Mouse (Mus musculus) c-Kit-positive CD71-positive TER-119-negative erythroid progenitor cells, embryonic 14.5 days (primary cell): ENCODE results near the gene Gm17374.
"Not testable (repeated sequence)": the region's sequence is repeated elsewhere in the genome, so short reads cannot be mapped to it uniquely, and the experiment has no call there.

ENCODE experiments used
- DNase-seq: peaks from one replicate; pipeline ENCODE4 v3.0.0-alpha.2; 2013; ENCODE audit warnings: low read depth

The Gm17374 gene

GRCm38 (mm10) chr2:140151743-140152142, at the start of gene Gm17374:
Gene Gm17374 (plus strand): TSS chr2:140152043.
- DNase-seq = not testable (repeated sequence)

GRCm38 (mm10) chr2:140104951-140105350, 46.9 kb upstream of the Gm17374 start:
- no peak for DNase-seq

- DNase-seq = no peak
Observed at GRCm38 (mm10) chr2:140107641-140108040, 44.2 kb upstream of the Gm17374 start.

DNA sequence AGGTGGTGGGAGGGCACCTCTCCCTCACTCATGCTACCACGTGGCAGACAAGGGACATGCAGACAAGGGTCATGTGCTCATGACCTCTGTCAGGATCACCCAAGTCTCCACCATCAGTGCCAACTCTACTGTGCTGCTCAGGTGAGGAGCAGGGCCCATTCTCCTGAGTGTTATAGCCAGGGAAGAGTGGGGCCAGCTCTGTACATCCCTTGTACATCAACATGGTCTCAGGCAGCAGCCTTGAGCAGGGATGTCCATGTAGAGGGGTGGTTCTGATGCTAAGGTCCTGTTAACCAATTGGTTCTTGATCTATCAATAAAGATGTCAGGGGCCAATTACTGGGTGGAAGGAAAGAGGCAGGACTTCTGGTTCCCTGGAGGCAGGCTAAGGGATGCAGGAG, 42.9 kb upstream of the Gm17374 start:
- no peak for DNase-seq

- no peak for DNase-seq
Observed at GRCm38 (mm10) chr2:140113851-140114250, 38.0 kb upstream of the Gm17374 start.

DNA sequence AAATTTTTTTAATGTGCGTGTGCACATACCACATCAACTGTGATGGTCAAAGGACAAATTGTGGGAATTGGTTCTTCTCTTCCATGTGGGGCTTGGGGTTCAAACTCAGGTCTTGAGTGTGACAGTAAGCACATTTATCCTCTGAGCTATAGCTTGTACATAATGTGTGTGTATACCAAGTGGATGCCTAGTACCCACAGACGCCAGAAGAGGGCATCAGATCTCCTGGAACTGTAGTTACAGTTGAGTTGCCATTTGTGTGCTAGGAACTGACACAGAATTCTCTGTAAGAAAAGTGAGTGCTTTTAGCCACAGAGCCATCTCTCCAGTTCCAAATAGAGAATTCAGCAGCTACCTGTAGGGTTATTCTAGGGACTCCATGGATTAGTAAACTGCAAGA, 26.3 kb upstream of the Gm17374 start:
- peak; percentile 13 for DNase-seq

DNA sequence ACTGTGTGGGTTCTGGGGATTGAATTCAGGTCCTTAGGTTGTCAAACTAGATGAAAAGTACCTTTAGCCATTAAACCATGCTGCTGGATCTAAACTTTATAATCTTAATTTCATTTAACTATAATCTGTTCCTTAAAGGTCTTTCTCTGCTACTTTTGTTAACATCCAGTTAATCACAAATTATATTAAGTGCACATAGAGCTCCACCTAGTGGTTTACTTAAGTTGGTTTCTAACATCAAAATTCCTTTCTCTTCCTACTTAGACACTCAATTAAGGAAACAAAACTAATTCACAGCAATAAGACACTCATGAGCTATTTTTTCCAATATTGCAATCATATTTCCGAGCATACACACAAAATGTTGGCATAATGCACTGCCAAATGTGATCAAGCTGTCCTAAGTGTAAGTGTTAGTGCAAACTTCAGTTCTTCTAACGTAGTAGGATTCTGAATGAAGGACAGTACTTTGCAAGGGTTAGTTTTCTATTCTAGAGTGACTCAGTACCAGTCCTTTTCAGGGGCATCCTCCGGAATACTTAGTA, 7.4 kb downstream of the Gm17374 start:
- DNase-seq = peak; percentile 29

DNA sequence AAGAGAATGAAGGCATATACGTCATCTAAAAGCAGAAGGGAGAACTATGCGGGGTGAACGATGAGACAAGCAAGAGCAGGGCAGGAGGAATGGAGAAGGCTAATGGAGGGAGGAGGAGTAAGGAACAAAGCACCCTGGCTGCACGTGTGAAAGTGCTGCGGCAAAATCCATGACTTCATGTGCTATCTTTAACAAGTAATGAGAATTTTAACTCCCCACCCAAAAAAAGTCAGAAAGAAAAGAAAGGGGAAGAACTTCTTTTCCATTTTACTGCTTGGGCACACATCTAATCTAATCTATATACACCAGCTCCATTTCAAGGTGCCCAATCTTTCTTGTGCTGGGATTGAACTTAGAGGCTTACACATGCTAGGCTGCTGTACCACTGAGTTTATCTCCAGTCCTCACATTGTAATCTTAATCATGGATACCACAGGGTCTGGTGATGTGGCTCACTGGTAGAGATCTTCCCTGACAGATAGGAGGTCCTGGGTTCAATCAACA, 11.6 kb downstream of the Gm17374 start:
- peak; percentile 79 for DNase-seq

- no peak for DNase-seq
Observed at GRCm38 (mm10) chr2:140169057-140169456, 17.2 kb downstream of the Gm17374 start.

GRCm38 (mm10) chr2:140170127-140170802, 18.4 kb downstream of the Gm17374 start, which contains the start of the genes Esf1 and Ndufaf5:
Gene Esf1 (minus strand): TSS chr2:140170564.
Gene Ndufaf5 (plus strand): TSS chr2:140170649.
- DNase-seq = peak; percentile 97

DNA sequence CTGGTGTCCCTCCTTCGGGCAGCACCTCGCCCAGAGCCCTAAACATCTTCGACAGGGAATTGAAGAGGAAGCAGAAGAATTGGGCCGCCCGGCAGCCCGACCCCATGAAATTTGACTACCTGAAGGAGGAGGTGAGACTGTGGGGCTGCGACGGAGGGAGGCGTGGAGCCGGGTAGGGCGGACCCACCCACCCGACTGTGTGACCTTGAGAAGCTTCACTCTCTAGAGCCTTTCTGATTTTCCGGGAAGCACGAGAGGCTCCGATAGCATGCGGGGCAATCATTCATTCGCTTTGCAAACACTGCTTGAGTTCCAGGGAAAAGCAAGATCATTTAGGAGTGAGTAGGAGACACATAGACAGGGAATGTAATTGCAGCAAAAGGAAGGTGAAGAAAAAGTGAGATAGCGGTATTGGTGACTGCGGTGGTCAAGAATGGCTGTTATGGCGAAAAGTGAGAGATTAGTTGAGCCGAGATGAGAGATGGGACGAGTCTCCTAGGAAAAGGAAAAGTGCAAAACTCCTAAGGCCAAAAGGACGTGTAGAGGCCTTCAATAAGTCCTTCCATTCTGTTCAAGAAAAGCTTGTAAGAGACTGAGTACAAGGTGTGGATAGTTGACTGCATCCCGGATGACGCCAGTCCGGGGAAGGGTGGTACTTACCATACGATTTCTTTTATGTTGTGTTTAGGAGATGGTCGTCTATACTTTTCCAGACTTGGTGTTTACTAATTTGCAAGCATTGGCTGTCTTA, 19.1 kb downstream of the Gm17374 start:
- peak; percentile 8 for DNase-seq

GRCm38 (mm10) chr2:140185685-140186210, 33.9 kb downstream of the Gm17374 start:
- not testable (repeated sequence) for DNase-seq

DNA sequence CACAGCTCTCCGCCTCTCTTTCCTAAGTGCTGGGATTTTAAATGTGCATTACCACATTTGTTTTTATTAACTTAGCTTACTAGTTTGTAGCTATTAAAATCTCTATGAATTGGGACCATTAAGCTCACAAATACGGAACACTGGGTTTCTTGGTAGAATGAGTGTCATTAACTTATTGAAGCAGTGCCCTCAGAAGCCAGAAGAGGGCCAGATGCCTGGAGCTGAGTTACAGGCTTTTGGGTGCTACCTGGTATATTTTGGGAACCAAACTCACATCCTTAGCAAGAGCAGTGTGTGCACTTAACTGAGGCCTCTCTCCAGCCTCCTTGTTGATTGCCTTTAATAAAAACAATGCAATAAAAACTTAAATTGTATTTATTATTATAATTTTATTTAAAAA, 48.9 kb downstream of the Gm17374 start:
- DNase-seq = no peak

- no peak for DNase-seq
Observed at GRCm38 (mm10) chr2:140202573-140202972, 50.7 kb downstream of the Gm17374 start.
